Mouse (Mus musculus) embryonic facial prominence, embryonic 11.5 days (tissue): ENCODE measurements around the gene Zdbf2. TPM values are rescaled to one million over a fixed set of nuclear protein-coding genes. Genes with fewer than 3 reads are reported as not detected.
"Not testable (repeated sequence)": the region's sequence is repeated elsewhere in the genome, so short reads cannot be mapped to it uniquely, and the experiment has no call there.

Experiments used
- ATAC-seq: fragments of 200-750 bp; cut with Nextera tagmentation; replicated peaks from 2 replicates; pipeline ENCODE4 v1.8.0; 2017; ENCODE audit warnings: low read depth; ENCODE audit not compliant: insufficient number of reproducible peaks, low FRiP score, low TSS enrichment
- DNase-seq: peaks from one replicate; pipeline ENCODE4 v3.0.0-alpha.2; 2015; ENCODE audit warnings: low spot score
- H3K27ac ChIP-seq: fragments of 300-500 bp; sonication (generic); replicated peaks from 2 replicates; pipeline ENCODE4 v1.5.1; 2014; ENCODE audit warnings: mild to moderate bottlenecking, low read depth, low read length, control low read depth
- H3K27me3 ChIP-seq: fragments of 300-500 bp; sonication (generic); 2 replicates; pipeline ENCODE4 v1.6.1; 2014; ENCODE audit warnings: mild to moderate bottlenecking, low read length, moderate library complexity, mixed read lengths; ENCODE audit not compliant: control insufficient read depth, insufficient read depth
- H3K36me3 ChIP-seq: fragments of 300-500 bp; sonication (generic); replicated peaks from 2 replicates; pipeline ENCODE4 v1.6.1; 2014; ENCODE audit warnings: low read depth, mild to moderate bottlenecking, low read length, moderate library complexity, mixed read lengths; ENCODE audit not compliant: control insufficient read depth, insufficient read depth
- H3K4me1 ChIP-seq: fragments of 300-500 bp; sonication (generic); 2 replicates; pipeline ENCODE4 v1.6.1; 2014; ENCODE audit warnings: low read length, mixed read lengths; ENCODE audit not compliant: control insufficient read depth, insufficient read depth
- H3K4me2 ChIP-seq: fragments of 300-500 bp; sonication (generic); 2 replicates; pipeline ENCODE4 v1.6.1; 2014; ENCODE audit warnings: low read depth, mild to moderate bottlenecking, control low read depth, low read length, moderate library complexity
- H3K4me3 ChIP-seq: fragments of 300-500 bp; sonication (generic); 2 replicates; pipeline ENCODE4 v1.5.1; 2014; ENCODE audit warnings: low read depth, low read length, control low read depth
- H3K9ac ChIP-seq: fragments of 300-500 bp; sonication (generic); replicated peaks from 2 replicates; pipeline ENCODE4 v1.6.1; 2014; ENCODE audit warnings: mild to moderate bottlenecking, control low read depth, low read length
- H3K9me3 ChIP-seq: fragments of 300-500 bp; sonication (generic); replicated peaks from 2 replicates; pipeline ENCODE4 v1.6.1; 2016; ENCODE audit warnings: mild to moderate bottlenecking, low read length, inconsistent platforms, mixed read lengths; ENCODE audit not compliant: control insufficient read depth
- WGBS: fragments of 180-500 bp; shearing (Covaris S2); extraction: QIAGEN DNeasy Blood & Tissue Kit; methylation state at CpG from one replicate; pipeline ENCODE4 v1.1.7; 2014; 5-methylcytosine and 5-hydroxymethylcytosine counted together
- microRNA-seq: library from miRNA; unstranded; fragments of <30 nt; microRNA quantifications from one replicate; pipeline ENCODE4, GENCODE M21; 2016; ENCODE audit warnings: borderline number of aligned reads
- polyA plus RNA-seq: library from polyadenylated mRNA; unstranded; fragments of >200 nt; fragmentation: Nextera tagmentation; extraction: Ambion mirVana; gene quantifications from 2 replicates; pipeline ENCODE4 v1.2.1, GENCODE M21; 2014

Gene Zdbf2
- polyA plus RNA-seq, 1 experiment from 2014 or later = 12.4 TPM

DNA sequence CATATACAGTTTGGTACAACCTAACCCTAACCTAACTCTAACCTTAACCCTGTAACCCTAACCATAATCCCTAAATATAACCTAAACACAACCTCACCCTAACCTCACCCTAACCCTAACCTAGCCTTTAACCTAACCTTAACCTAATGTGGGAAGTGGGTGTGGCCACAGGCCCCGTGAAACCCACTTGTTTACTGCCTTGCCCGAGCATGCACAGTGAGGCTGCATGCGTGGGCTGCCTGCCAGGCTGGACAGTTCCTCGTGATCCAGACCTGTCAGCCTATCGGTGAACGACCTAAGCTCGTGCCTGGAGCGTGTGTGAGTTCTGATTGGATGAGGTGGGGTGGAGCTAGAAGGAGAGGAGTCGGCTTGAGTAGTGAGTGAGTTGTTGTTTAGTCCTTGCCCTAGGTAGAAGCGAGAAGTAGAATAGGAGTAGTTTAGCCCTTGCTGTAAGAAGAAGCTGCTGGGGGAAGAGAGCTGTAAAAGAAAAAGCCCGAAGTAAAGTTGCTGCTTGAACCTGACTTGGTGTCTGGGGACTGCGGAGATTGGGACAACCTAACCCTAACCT, 50.6 kb downstream of the Zdbf2 start:
- H3K9me3 ChIP-seq, H3K27me3 ChIP-seq, H3K4me2 ChIP-seq, H3K36me3 ChIP-seq, DNase-seq, ATAC-seq, H3K9ac ChIP-seq, H3K4me3 ChIP-seq, H3K27ac ChIP-seq, H3K4me1 ChIP-seq: not testable (repeated sequence)
- WGBS = 40% methylated on average over 12 of the region's 12 CpGs

Small RNAs within 50 kb of the gene (microRNA-seq; reads per million reads assigned to microRNA genes)
- gene Gm24513 = not detected

Other genes starting within 250 kb of the Zdbf2 start
- 7.9 and 8.9 TPM in 2 replicates for gene Ino80d, start 158.6 kb upstream of the Zdbf2 start, polyA plus RNA-seq
- gene Eef1b2, start 96.4 kb upstream of the Zdbf2 start, polyA plus RNA-seq = 611 and 644 TPM in 2 replicates
- 160 and 162 TPM in 2 replicates for gene Ndufs1, start 96.4 kb upstream of the Zdbf2 start, polyA plus RNA-seq
- 0.11 and 0.17 TPM in 2 replicates for gene Gpr1, start 58.7 kb upstream of the Zdbf2 start, polyA plus RNA-seq
- gene Adam23, start 172.6 kb downstream of the Zdbf2 start, polyA plus RNA-seq = 5.9 and 7.6 TPM in 2 replicates